Mouse (Mus musculus) erythroblast, embryonic 14.5 days (primary cell): ENCODE results near the gene Armh1. TPM values are rescaled to one million over a fixed set of nuclear protein-coding genes. Genes with fewer than 3 reads are reported as not detected.

Experiments used
- H3K27me3 ChIP-seq: 2 replicates; pipeline ENCODE4 v1.6.1; 2012; ENCODE audit warnings: inconsistent platforms; ENCODE audit not compliant: control insufficient read depth
- H3K36me3 ChIP-seq: 2 replicates; pipeline ENCODE4 v1.6.1; 2012; ENCODE audit warnings: mild to moderate bottlenecking, inconsistent platforms; ENCODE audit not compliant: control insufficient read depth
- H3K4me1 ChIP-seq: 2 replicates; pipeline ENCODE4 v1.6.1; 2012; ENCODE audit warnings: inconsistent platforms; ENCODE audit not compliant: control insufficient read depth
- H3K4me3 ChIP-seq: replicated peaks from 2 replicates; pipeline ENCODE3; 2012; ENCODE audit warnings: moderate library complexity, mild to moderate bottlenecking, inconsistent platforms
- H3K9me3 ChIP-seq: 2 replicates; pipeline ENCODE4 v1.6.1; 2012; ENCODE audit warnings: low read length, inconsistent platforms, mixed read lengths; ENCODE audit not compliant: control insufficient read depth
- GATA1 ChIP-seq: IDR thresholded peaks from 2 replicates; pipeline ENCODE4 v1.6.1; 2012; ENCODE audit warnings: low read length, inconsistent platforms, mixed read lengths
- TAL1 ChIP-seq: IDR thresholded peaks from 3 replicates; pipeline ENCODE4 v1.6.1; 2012; ENCODE audit warnings: low read length, inconsistent platforms, mixed read lengths
- polyA plus RNA-seq: library from polyadenylated mRNA; stranded (reverse); fragments of >175 nt; gene quantifications from 2 replicates; pipeline ENCODE4 v1.2.3, GENCODE M21; 2012

Armh1 gene
- polyA plus RNA-seq, 1 experiment, result not detected

- H3K36me3 ChIP-seq, result peaks cover 97% of the 10 kb centered on the region
- no peak overlapping the region for H3K4me3 ChIP-seq
- H3K9me3 ChIP-seq, result no peaks in the 10 kb centered on the region
- H3K4me1 ChIP-seq, result peaks cover 31% of the 10 kb centered on the region
- no peak for TF ChIP-seq GATA1
- no peak for TF ChIP-seq TAL1
- H3K27me3 ChIP-seq, result no peaks in the 10 kb centered on the region
Measured at GRCm38 (mm10) chr4:117283271-117284191, 31.6 kb upstream of the Armh1 start.

- no peaks in the 10 kb centered on the region for H3K27me3 ChIP-seq
- H3K4me1 ChIP-seq, result peaks cover 10% of the 10 kb centered on the region
- peaks cover 100% of the 10 kb centered on the region for H3K36me3 ChIP-seq
- no peak overlapping the region for H3K4me3 ChIP-seq
- TF ChIP-seq TAL1, result no peak
- no peak for TF ChIP-seq GATA1
- H3K9me3 ChIP-seq, result no peaks in the 10 kb centered on the region
Measured at GRCm38 (mm10) chr4:117281090-117281845, 29.3 kb upstream of the Armh1 start.

GRCm38 (mm10) chr4:117280397-117280930 lies 28.5 kb upstream of the Armh1 start:
- no peaks in the 10 kb centered on the region for H3K27me3 ChIP-seq
- TF ChIP-seq GATA1 (no peak), TAL1 (no peak)
- no peak overlapping the region for H3K4me3 ChIP-seq
- H3K9me3 ChIP-seq, result 0 out of 2 replicates have a peak, but pooled peaks cover 2% of the 10 kb centered on the region
- H3K36me3 ChIP-seq, result peaks cover 100% of the 10 kb centered on the region
- H3K4me1 ChIP-seq, result peaks cover 10% of the 10 kb centered on the region

GRCm38 (mm10) chr4:117279253-117279642 lies 27.3 kb upstream of the Armh1 start:
- Histone ChIP-seq H3K4me3 (no peak overlapping the region), H3K4me1 (peaks cover 3% of the 10 kb centered on the region; the same call in 1 of the 2 replicates), H3K9me3 (peaks cover 10% of the 10 kb centered on the region), H3K27me3 (no peaks in the 10 kb centered on the region), H3K36me3 (peaks cover 100% of the 10 kb centered on the region)
- TF ChIP-seq GATA1, result no peak
- no peak for TF ChIP-seq TAL1

- no peaks in the 10 kb centered on the region; the same call in 1 of the 2 replicates for H3K4me1 ChIP-seq
- peaks cover 100% of the 10 kb centered on the region for H3K36me3 ChIP-seq
- H3K9me3 ChIP-seq, result peaks cover 14% of the 10 kb centered on the region
- no peak overlapping the region for H3K4me3 ChIP-seq
- H3K27me3 ChIP-seq, result no peaks in the 10 kb centered on the region
- no peak for TF ChIP-seq TAL1
- TF ChIP-seq GATA1, result no peak
Measured at GRCm38 (mm10) chr4:117278381-117279252, 26.7 kb upstream of the Armh1 start.

- H3K9me3 ChIP-seq, result peaks cover 14% of the 10 kb centered on the region
- no peak overlapping the region for H3K4me3 ChIP-seq
- H3K4me1 ChIP-seq, result no peaks in the 10 kb centered on the region
- H3K27me3 ChIP-seq, result no peaks in the 10 kb centered on the region
- H3K36me3 ChIP-seq, result peaks cover 100% of the 10 kb centered on the region
- no peak for TF ChIP-seq TAL1
- TF ChIP-seq GATA1, result no peak
Measured at GRCm38 (mm10) chr4:117277687-117278086, 25.8 kb upstream of the Armh1 start.

- Histone ChIP-seq H3K9me3 (peaks cover 14% of the 10 kb centered on the region), H3K27me3 (no peaks in the 10 kb centered on the region), H3K4me3 (no peak overlapping the region), H3K36me3 (peaks cover 100% of the 10 kb centered on the region), H3K4me1 (no peaks in the 10 kb centered on the region)
- TF ChIP-seq GATA1 (no peak), TAL1 (no peak)
Measured at GRCm38 (mm10) chr4:117277021-117277420, 25.1 kb upstream of the Armh1 start.

- peaks cover 100% of the 10 kb centered on the region for H3K36me3 ChIP-seq
- H3K9me3 ChIP-seq, result peaks cover 14% of the 10 kb centered on the region
- TF ChIP-seq GATA1, result no peak
- TF ChIP-seq TAL1, result no peak
- no peaks in the 10 kb centered on the region for H3K4me1 ChIP-seq
- no peak overlapping the region for H3K4me3 ChIP-seq
- H3K27me3 ChIP-seq, result no peaks in the 10 kb centered on the region
Measured at GRCm38 (mm10) chr4:117276281-117276711, 24.4 kb upstream of the Armh1 start.
